In genomic region chr2:69119718-69120117, GRCm38 (mm10) we compare ENCODE assay signal across 23 mouse cellular contexts. TPM values are rescaled to one million over a fixed set of nuclear protein-coding genes. Genes with fewer than 3 reads are reported as not detected.
A peak's percentile ranks its signal among the peaks of the same experiment; 100 is the strongest.
DNase-seq lines count a peak whose midpoint lies in the region; ATAC-seq and TF ChIP-seq lines count a peak whose summit lies in the region.
"Had no signal": no experiment of that assay in that cellular context is flagged by ENCODE, and none has a peak within 500 bp of the region (broad histone marks: within the 10 kb centered on the region; RNA-seq: fewer than 3 reads in every experiment).

No protein-coding gene starts in this region.

- H3K36me3 ChIP-seq in midbrain, postnatal 0 days (ENCODE audit: insufficient read depth, low read length) = no peaks in the 10 kb centered on the region
- H3K36me3 ChIP-seq in midbrain, embryonic 16.5 days (ENCODE audit: control insufficient read depth, insufficient read depth, low read length) = peaks cover 4% of the 10 kb centered on the region; the same call in 1 of the 2 replicates
- peaks cover 7% of the 10 kb centered on the region; the same call in 1 of the 2 replicates for H3K36me3 ChIP-seq in hindbrain, embryonic 12.5 days
- peaks cover 7% of the 10 kb centered on the region; the same call in 1 of the 2 replicates for H3K36me3 ChIP-seq in hindbrain, embryonic 15.5 days
- peaks cover 4% of the 10 kb centered on the region for H3K36me3 ChIP-seq in myocyte (ENCODE audit: control insufficient read depth, insufficient read depth)
- no peaks in the 10 kb centered on the region for H3K36me3 ChIP-seq in forebrain, postnatal 0 days (ENCODE audit: insufficient read depth)

- H3K4me1 ChIP-seq in midbrain, postnatal 0 days (ENCODE audit: insufficient read depth, low read length) = no peaks in the 10 kb centered on the region
- no peaks in the 10 kb centered on the region for H3K4me1 ChIP-seq in midbrain, embryonic 16.5 days (ENCODE audit: control insufficient read depth, insufficient read depth, low read length)
- peaks cover 4% of the 10 kb centered on the region; the same call in 1 of the 2 replicates for H3K4me1 ChIP-seq in hindbrain, embryonic 12.5 days
- H3K4me1 ChIP-seq in hindbrain, embryonic 15.5 days (replicated peaks) = no peaks in the 10 kb centered on the region
- H3K4me1 ChIP-seq in forebrain, postnatal 0 days (ENCODE audit: insufficient read depth) = no peaks in the 10 kb centered on the region
- H3K4me1 ChIP-seq: embryonic facial prominence, embryonic 13.5 days; forebrain, embryonic 12.5 days had no signal

- no peaks in the 10 kb centered on the region for H3K79me2 ChIP-seq in myocyte (ENCODE audit: control insufficient read depth, insufficient read depth)

- DNase-seq in midbrain, postnatal 0 days (ENCODE audit: low spot score) = peak; percentile 10
- no peak for DNase-seq in right cerebral cortex, adult 2 months (ENCODE audit: low spot score in 2 of 2)
- DNase-seq in forebrain, postnatal 0 days = no peak
- DNase-seq: adrenal gland, postnatal 14 days; cerebellum, adult 18-20 months; cerebellum, adult 9-11 months; cerebellum, postnatal 36 days; gastrocnemius, postnatal 36 days; heart, adult 18-20 months; heart, postnatal 10 days; heart, postnatal 4 days had no signal

- TF ChIP-seq POLR2A in myocyte (IDR thresholded peaks at IDR 0.05; ENCODE audit: insufficient read length, low read depth) = no peak

- no peak for TF ChIP-seq CTCF in midbrain, postnatal 0 days (IDR thresholded peaks at IDR 0.05)
- TF ChIP-seq CTCF in forebrain, postnatal 0 days (IDR thresholded peaks at IDR 0.05; ENCODE audit: low read depth) = no peak

- no peak for ATAC-seq in midbrain, postnatal 0 days (ENCODE audit: low FRiP score)
- no peak for ATAC-seq in midbrain, embryonic 16.5 days
- peak; percentile 69 for ATAC-seq in hindbrain, embryonic 12.5 days (ENCODE audit: low FRiP score)
- peak; percentile 65; the same call in 1 of the 2 replicates for ATAC-seq in hindbrain, embryonic 15.5 days (ENCODE audit: low FRiP score, low read depth)
- ATAC-seq in forebrain, postnatal 0 days = no peak
- ATAC-seq: activated CD4-positive, CD25-positive, alpha-beta regulatory T cell, adult 4 months; forebrain, embryonic 16.5 days; inflammation-experienced regulatory T-cells, adult 6 months; Patski had no signal

- no peak overlapping the region for H3K4me2 ChIP-seq in midbrain, postnatal 0 days (ENCODE audit: low read depth, low read length, poor library complexity, severe bottlenecking)
- no peak overlapping the region for H3K4me2 ChIP-seq in midbrain, embryonic 16.5 days (ENCODE audit: low read length)
- H3K4me2 ChIP-seq in hindbrain, embryonic 12.5 days (replicated peaks) = no peak overlapping the region
- H3K4me2 ChIP-seq in hindbrain, embryonic 15.5 days = no peak overlapping the region
- H3K4me2 ChIP-seq in myocyte (ENCODE audit: low read depth) = no peak overlapping the region
- no peak overlapping the region for H3K4me2 ChIP-seq in forebrain, postnatal 0 days (ENCODE audit: low read depth)
- H3K4me2 ChIP-seq: embryonic facial prominence, embryonic 13.5 days; forebrain, embryonic 12.5 days had no signal

- H3ac ChIP-seq in myocyte (ENCODE audit: control insufficient read depth, insufficient read length) = no peak overlapping the region

- H3K27ac ChIP-seq in midbrain, postnatal 0 days (ENCODE audit: low read depth, low read length) = no peak overlapping the region
- H3K27ac ChIP-seq in midbrain, embryonic 16.5 days (ENCODE audit: low read length) = no peak overlapping the region
- H3K27ac ChIP-seq in hindbrain, embryonic 12.5 days = peak overlapping the region; percentile 64; the same call in 1 of the 2 replicates
- H3K27ac ChIP-seq in hindbrain, embryonic 15.5 days (replicated peaks) = 0 out of 2 replicates have a peak overlapping the region, but pooled peaks have one; percentile 36
- H3K27ac ChIP-seq in forebrain, postnatal 0 days (ENCODE audit: low read depth, low read length) = no peak overlapping the region
- H3K27ac ChIP-seq: embryonic facial prominence, embryonic 13.5 days; forebrain, embryonic 12.5 days; heart, embryonic 10.5 days had no signal

- WGBS in midbrain, postnatal 0 days = 55% methylated on average over 2 of the region's 2 CpGs
- WGBS in midbrain, embryonic 16.5 days = 67% methylated on average over 2 of the region's 2 CpGs
- WGBS in hindbrain, embryonic 12.5 days = 30% methylated on average over 2 of the region's 2 CpGs
- WGBS in hindbrain, embryonic 15.5 days = 30% methylated on average over 2 of the region's 2 CpGs
- WGBS in forebrain, postnatal 0 days = 73% methylated on average over 2 of the region's 2 CpGs

- no peaks in the 10 kb centered on the region for H3K9me3 ChIP-seq in midbrain, postnatal 0 days (ENCODE audit: low read length)
- H3K9me3 ChIP-seq in midbrain, embryonic 16.5 days (replicated peaks; ENCODE audit: control insufficient read depth, low read length, poor library complexity, severe bottlenecking) = no peaks in the 10 kb centered on the region
- 0 out of 2 replicates have a peak, but pooled peaks cover 4% of the 10 kb centered on the region for H3K9me3 ChIP-seq in hindbrain, embryonic 12.5 days (replicated peaks)
- H3K9me3 ChIP-seq in hindbrain, embryonic 15.5 days = no peaks in the 10 kb centered on the region
- no peaks in the 10 kb centered on the region for H3K9me3 ChIP-seq in forebrain, postnatal 0 days (ENCODE audit: low read length)

- H3K27me3 ChIP-seq in midbrain, postnatal 0 days (ENCODE audit: insufficient read depth, low read length) = no peaks in the 10 kb centered on the region
- no peaks in the 10 kb centered on the region for H3K27me3 ChIP-seq in midbrain, embryonic 16.5 days (ENCODE audit: control insufficient read depth, insufficient read depth, low read depth, low read length)
- H3K27me3 ChIP-seq in hindbrain, embryonic 12.5 days = peaks cover 12% of the 10 kb centered on the region; the same call in 1 of the 2 replicates
- no peaks in the 10 kb centered on the region for H3K27me3 ChIP-seq in hindbrain, embryonic 15.5 days
- H3K27me3 ChIP-seq in myocyte (ENCODE audit: control insufficient read depth, insufficient read depth, insufficient read length) = no peaks in the 10 kb centered on the region
- H3K27me3 ChIP-seq in forebrain, postnatal 0 days (ENCODE audit: insufficient read depth, low read length) = no peaks in the 10 kb centered on the region
- H3K27me3 ChIP-seq: CH12.LX; embryonic facial prominence, embryonic 13.5 days; forebrain, embryonic 12.5 days; Patski had no signal

- H3K9ac ChIP-seq in midbrain, postnatal 0 days (replicated peaks; ENCODE audit: low read length, poor library complexity, severe bottlenecking) = no peak overlapping the region
- no peak overlapping the region for H3K9ac ChIP-seq in midbrain, embryonic 16.5 days (ENCODE audit: low read depth, low read length)
- no peak overlapping the region for H3K9ac ChIP-seq in hindbrain, embryonic 12.5 days
- H3K9ac ChIP-seq in hindbrain, embryonic 15.5 days = no peak overlapping the region
- no peak overlapping the region for H3K9ac ChIP-seq in forebrain, postnatal 0 days
- H3K9ac ChIP-seq: embryonic facial prominence, embryonic 13.5 days; forebrain, embryonic 12.5 days had no signal

- H3K4me3 ChIP-seq in midbrain, postnatal 0 days (ENCODE audit: low read depth, low read length) = no peak overlapping the region
- H3K4me3 ChIP-seq in midbrain, embryonic 16.5 days (ENCODE audit: low read depth, low read length) = no peak overlapping the region
- no peak overlapping the region for H3K4me3 ChIP-seq in hindbrain, embryonic 12.5 days
- H3K4me3 ChIP-seq in hindbrain, embryonic 15.5 days = no peak overlapping the region
- no peak overlapping the region for H3K4me3 ChIP-seq in myocyte
- no peak overlapping the region for H3K4me3 ChIP-seq in forebrain, postnatal 0 days (ENCODE audit: low read depth, low read length)
- H3K4me3 ChIP-seq: embryonic facial prominence, embryonic 13.5 days; forebrain, embryonic 12.5 days; heart, embryonic 10.5 days had no signal

TF ChIP-seq in myocyte, 11 proteins besides CTCF, POLR2A, EP300 and RAD21:
- TF ChIP-seq TCF3 (IDR thresholded peaks at IDR 0.05; ENCODE audit: insufficient read length, low read depth) (no peak), CEBPB (IDR thresholded peaks at IDR 0.05; ENCODE audit: insufficient read depth, poor library complexity, severe bottlenecking) (peak; percentile 72; the same call in 1 of the 2 replicates), MYOG (IDR thresholded peaks at IDR 0.05; ENCODE audit: control insufficient read depth in 1 of 3, insufficient read depth in 1 of 3, insufficient read length in 2 of 3, low read depth in 2 of 3) (no peak)

RNA-seq across cellular contexts. Expression of gene Nostrin, which starts 15.9 kb away (rescaled TPM):
- 3.5 and 6.1 TPM in 2 replicates for total RNA-seq in midbrain, postnatal 0 days (2014; rRNA removed)
- 2.2 and 2.3 TPM in 2 replicates for polyA plus RNA-seq in midbrain, postnatal 0 days (2015; fragmentation: Nextera tagmentation; extraction: Ambion mirVana)
- polyA plus RNA-seq in midbrain, embryonic 16.5 days (2015; fragmentation: Nextera tagmentation; extraction: Ambion mirVana) = 1.5 and 2.0 TPM in 2 replicates
- 0.72 and 0.91 TPM in 2 replicates for polyA plus RNA-seq in hindbrain, embryonic 12.5 days (2016; fragmentation: Nextera tagmentation; extraction: Ambion mirVana)
- polyA plus RNA-seq in hindbrain, embryonic 15.5 days (2015; fragmentation: Nextera tagmentation; extraction: Ambion mirVana) = 1.6 TPM in 2 replicates
- 0.13 TPM for polyA plus RNA-seq in myocyte (2012; fragmentation: generic; extraction: Trizol)
- 2.6 and 5.5 TPM in 2 replicates for total RNA-seq in forebrain, postnatal 0 days (2014; rRNA removed)
- 2.8 and 3.1 TPM in 2 replicates for polyA plus RNA-seq in forebrain, postnatal 0 days (2015; fragmentation: Nextera tagmentation; extraction: Ambion mirVana)

Comparison
In these comparisons a context has a peak if more than half of its experiments do, and no peak if none do; other contexts are left out.
1. ATAC-seq: peak in hindbrain, embryonic 12.5 days (single experiment) and hindbrain, embryonic 15.5 days (single experiment); none in midbrain, postnatal 0 days (single experiment), midbrain, embryonic 16.5 days (single experiment) and forebrain, postnatal 0 days (single experiment).
2. H3K27ac ChIP-seq: peak in hindbrain, embryonic 12.5 days (single experiment) and hindbrain, embryonic 15.5 days (single experiment); none in midbrain, postnatal 0 days (single experiment), midbrain, embryonic 16.5 days (single experiment) and forebrain, postnatal 0 days (single experiment).